Mouse (Mus musculus) heart, postnatal 4 days (tissue): ENCODE results near the gene Sco2. TPM values are rescaled to one million over a fixed set of nuclear protein-coding genes. Genes with fewer than 3 reads are reported as not detected.

ENCODE experiments used
- DNase-seq: peaks from one replicate; pipeline ENCODE4 v3.0.0; 2021
- total RNA-seq, 2 experiments: library from RNA; stranded (reverse); gene quantifications; 2 replicates each; pipeline ENCODE4 v1.2.3; 2021

Sco2 gene
- total RNA-seq, 2 experiments from 2014 or later = 13.6 to 14.1 TPM

DNA sequence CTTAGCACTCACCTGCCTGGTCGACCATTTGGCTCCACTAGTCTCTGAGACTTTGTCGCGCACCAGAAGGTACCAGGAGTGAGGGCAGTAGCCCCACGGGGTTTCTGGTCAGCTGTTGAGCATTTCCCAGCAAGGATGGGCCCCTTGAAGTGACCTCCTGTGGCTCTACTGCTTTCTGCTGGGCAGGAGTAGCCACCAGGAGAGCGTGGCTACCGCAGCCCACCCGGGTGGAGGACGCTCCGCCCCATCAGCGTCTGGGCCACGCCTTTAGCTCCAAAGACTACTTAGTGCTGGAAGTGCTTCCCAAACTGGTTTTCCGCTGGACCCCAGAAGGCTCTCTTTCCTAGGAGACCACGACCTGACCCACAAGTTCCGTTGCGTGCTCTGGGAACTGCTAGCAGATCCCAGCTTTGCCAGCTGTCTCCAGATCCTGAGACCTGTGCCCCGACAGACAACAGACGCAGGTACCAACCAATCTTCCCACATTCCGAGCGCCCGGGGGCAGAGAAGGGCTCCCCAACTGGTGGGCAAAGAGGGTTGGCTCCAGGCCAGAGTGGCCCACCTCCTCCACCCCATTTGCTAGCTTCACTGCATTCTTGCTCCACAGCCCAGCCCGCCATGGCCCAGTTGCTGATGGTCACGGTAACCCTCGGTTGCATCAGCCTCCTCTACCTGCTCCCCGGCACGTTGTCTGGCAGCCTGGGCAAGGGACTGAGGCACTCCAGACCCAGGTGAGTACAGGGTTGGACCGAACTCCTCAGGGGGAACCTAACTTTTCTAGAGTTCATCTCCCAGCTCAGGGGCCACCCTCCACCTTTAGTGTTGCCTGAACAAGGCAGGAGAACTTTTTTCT lies 50.8 kb downstream of the Sco2 start, which contains the start of gene Adm2:
Adm2 (plus strand) TSS at position 51 of the 853 bp plus-strand sequence.
- DNase-seq = no peak

Other genes with a start within 250 kb of the Sco2 start
- gene Hdac10, start 245.1 kb downstream of the Sco2 start, total RNA-seq = 1 to 10 TPM; 9.0 to 9.5 TPM
- 10 to 100 TPM; 28.8 to 28.9 TPM for gene Mapk12, start 233.1 kb downstream of the Sco2 start, total RNA-seq
- 1 to 10 TPM; 4.1 to 5.4 TPM for gene Mapk11, start 224.2 kb downstream of the Sco2 start, total RNA-seq
- gene Plxnb2, start 193.1 kb downstream of the Sco2 start, total RNA-seq = 100 to 1,000 TPM; 132 to 137 TPM
- 10 to 100 TPM in 1 of 2 experiments, 1 to 10 TPM in 1; 8.7 to 10.3 TPM for gene Dennd6b, start 177.3 kb downstream of the Sco2 start, total RNA-seq
- 10 to 100 TPM; 51.4 to 54.7 TPM for gene Ppp6r2, start 162.3 kb downstream of the Sco2 start, total RNA-seq
- 10 to 100 TPM; 78.6 to 83.4 TPM for gene Sbf1, start 58.5 kb downstream of the Sco2 start, total RNA-seq
- gene Adm2, start 51.1 kb downstream of the Sco2 start, total RNA-seq = not detected
- gene Miox, start 39.4 kb downstream of the Sco2 start, total RNA-seq = not detected
- 10 to 100 TPM; 54.0 to 55.5 TPM for gene Lmf2, start 18.2 kb downstream of the Sco2 start, total RNA-seq
- 10 to 100 TPM; 91.0 to 99.7 TPM for gene Ncaph2, start 18.1 kb downstream of the Sco2 start, total RNA-seq
- under 1 TPM; 0.31 to 0.72 TPM for gene Tymp, start 3.2 kb upstream of the Sco2 start, total RNA-seq
- gene Odf3b, start 5.4 kb upstream of the Sco2 start, total RNA-seq = under 1 TPM; 0.26 to 0.72 TPM
- gene Klhdc7b, start 11.1 kb upstream of the Sco2 start, total RNA-seq = not detected
- gene Syce3, start 36.7 kb upstream of the Sco2 start, total RNA-seq = not detected
- gene Cpt1b, start 52.0 kb upstream of the Sco2 start, total RNA-seq = 100 to 1,000 TPM; 585 to 617 TPM
- gene C730034F03Rik, start 55.7 kb upstream of the Sco2 start, total RNA-seq = 1 to 10 TPM; 1.1 to 1.8 TPM
- gene Gm44502, start 55.9 kb upstream of the Sco2 start, total RNA-seq = 10 to 100 TPM in 1 of 2 experiments, 1 to 10 TPM in 1; 2.1 to 11.6 TPM
- gene Chkb, start 56.1 kb upstream of the Sco2 start, total RNA-seq = 10 to 100 TPM; 68.2 to 94.0 TPM
- gene Mapk8ip2, start 80.1 kb upstream of the Sco2 start, total RNA-seq = under 1 TPM; 0.10 to 0.34 TPM
- gene Arsa, start 103.6 kb upstream of the Sco2 start, total RNA-seq = 10 to 100 TPM; 12.0 to 14.6 TPM
- gene Shank3, start 125.8 kb upstream of the Sco2 start, total RNA-seq = 10 to 100 TPM; 70.0 to 73.7 TPM
- gene Acr, start 194.5 kb upstream of the Sco2 start, total RNA-seq = 1 to 10 TPM in 1 of 2 experiments, under 1 TPM in 1; 0.76 to 1.3 TPM
- gene Rabl2, start 218.1 kb upstream of the Sco2 start, total RNA-seq = 1 to 10 TPM; 6.9 to 8.3 TPM